Mouse (Mus musculus) gastrocnemius, postnatal 14 days (tissue): ENCODE data around the gene Bcar3. TPM values are rescaled to one million over a fixed set of nuclear protein-coding genes. Genes with fewer than 3 reads are reported as not detected.
"Not testable (repeated sequence)": the region's sequence is repeated elsewhere in the genome, so short reads cannot be mapped to it uniquely, and the experiment has no call there.

Experiments
- DNase-seq: peaks from one replicate; pipeline ENCODE4 v3.0.0; 2021; ENCODE audit warnings: mixed read lengths
- intact Hi-C: fragments of 180-260 bp; cut with DNase I; formaldehyde crosslinking; loops from one replicate; pipeline ENCODE4 v1.15.1; 2025; ENCODE audit warnings: low total_unique reads
- total RNA-seq, 2 experiments: library from RNA; stranded (reverse); gene quantifications; 2 replicates each; pipeline ENCODE4 v1.2.3; 2021

Gene Bcar3
- total RNA-seq, 2 experiments from 2014 or later = 8.3 to 9.5 TPM

DNA sequence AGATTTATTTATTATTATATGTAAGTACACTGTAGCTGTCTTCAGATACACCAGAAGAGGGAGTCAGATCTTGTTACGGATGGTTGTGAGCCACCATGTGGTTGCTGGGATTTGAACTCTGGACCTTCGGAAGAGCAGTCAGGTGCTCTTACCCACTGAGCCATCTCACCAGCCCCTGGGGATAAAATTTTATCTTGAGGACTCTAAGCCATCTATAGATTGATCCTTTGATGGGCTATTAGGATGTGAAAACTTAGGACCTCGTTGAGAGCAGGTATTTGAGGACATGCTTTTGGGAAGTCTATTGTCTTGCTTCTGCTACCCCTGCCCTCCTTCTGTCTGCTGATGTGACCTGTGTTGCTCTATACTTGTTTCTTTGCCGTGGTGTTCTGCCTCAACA is 4.6 kb upstream of the Bcar3 start:
- intact Hi-C loops, DNase-seq: not testable (repeated sequence)

DNA sequence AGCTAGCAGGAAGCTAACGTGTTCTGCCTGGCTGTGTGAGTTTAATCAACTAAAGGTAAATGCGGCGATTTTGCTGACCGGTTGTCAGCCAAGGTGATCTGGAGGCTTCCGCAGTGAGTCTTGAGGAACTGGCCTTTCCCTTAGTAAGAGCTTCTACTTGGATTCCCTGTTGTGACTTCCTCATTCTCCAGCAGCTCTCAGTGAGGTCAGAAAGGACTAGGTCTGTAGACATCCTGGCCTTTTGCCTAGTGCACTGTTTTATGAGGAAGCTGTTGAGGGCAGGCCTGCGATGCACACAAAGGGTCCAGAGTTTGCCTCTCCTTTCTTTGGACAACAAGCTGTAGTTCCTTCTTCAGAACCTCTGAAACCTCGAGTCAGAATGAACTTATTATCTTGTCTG is 3.2 kb upstream of the Bcar3 start:
- intact Hi-C loops = no loop called here
- DNase-seq = no peak

DNA sequence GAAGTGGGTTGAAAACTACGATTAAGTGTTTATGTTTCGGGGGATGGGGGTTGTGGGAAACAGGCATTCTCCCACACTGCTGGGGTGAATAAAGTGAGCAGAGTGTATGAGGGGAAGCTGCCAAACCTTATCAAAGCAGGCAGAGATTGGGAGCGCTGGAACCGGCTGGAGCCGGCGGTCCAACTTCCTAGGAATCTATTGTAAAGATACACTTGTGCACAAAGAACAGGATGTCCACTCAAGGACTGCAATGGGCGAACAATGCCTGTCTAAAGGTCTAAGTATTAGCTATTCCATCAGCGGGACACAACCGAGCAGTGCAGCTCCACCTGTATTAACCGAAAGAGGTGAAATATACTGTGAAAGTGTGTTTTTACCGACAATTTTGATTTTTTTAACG is 2.1 kb upstream of the Bcar3 start:
- intact Hi-C loops = no loop called here
- DNase-seq = no peak

DNA sequence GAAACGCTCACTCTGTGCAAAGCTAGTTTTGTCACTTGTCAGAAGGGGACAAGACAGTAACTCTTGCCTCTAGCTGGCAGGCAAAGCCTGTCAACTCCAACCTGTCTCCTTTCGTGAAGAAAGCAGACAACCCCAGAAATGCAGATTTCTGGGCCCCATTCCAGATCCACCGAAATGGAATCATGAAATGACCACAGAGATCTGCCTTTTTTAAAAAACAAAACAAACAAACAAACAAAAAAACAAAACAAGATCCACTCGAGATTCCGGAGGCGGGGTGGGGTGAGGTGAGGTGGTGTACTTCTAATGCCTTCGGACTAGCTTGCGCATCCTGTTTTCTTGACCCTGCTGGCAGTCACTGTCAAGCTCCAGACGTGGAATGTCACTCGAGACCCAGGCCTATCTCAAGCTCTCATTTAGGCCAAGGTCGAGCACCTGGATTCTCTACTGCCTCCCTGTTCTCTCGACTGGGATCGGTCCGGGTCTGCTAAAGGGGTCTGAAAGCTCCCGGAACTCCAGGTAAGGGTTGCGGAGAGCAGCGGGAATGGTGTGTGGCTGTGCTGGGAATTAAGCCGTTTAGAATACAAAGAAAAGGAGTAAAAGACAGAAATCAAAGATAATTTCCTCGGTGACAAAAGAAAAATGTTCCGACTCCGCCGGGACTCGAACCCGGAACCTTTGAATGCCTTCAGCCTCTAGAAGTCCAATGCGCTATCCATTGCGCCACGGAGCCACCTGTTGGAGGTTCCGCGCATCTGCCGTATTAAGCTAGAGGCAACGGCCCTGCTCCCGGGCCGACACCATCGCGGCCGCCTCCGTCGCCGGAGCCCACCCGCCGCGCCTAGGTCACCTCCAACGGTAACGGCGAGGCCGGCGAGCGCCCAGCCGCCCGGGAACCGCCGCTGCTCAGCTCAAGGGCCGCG is 1.4 kb upstream of the Bcar3 start:
- intact Hi-C loops = no loop called here
- peak; percentile 91 for DNase-seq

DNA sequence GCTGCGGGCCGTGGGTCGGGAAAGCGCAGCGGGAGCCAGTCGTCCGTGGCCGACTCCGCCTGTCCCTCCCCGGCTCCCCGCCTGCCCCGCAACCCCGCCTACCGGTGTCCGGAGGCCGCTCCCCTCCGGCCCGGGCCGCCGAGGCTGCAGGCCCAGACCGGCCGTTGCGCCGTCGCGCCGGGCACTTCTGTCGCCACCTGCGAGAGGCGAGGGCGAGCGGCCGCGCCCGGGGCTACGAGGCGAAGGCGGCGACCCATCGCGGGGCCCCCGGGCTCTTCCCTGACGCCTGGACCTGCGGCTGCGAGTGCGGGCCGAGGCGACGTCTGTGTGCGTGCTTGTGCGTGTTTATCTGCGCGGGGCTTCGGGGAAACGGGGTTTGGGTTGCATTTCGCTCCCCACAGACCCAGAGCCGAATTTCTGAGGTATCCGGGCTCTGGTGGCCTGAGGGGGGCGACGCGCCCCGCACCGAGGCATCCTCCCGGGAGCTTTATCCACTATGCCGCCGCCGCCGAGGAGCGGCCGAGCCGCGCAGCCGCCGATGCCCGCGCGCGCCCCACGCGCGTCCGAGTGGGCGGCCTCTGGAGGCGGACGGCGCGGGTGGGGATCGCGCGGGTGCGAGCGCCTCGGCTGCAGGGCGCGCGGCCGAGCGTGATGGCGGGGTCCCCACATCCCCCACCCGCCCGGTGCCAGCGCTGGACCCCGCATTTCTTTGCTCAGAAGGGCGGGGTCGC is 548 bp upstream of the Bcar3 start:
- DNase-seq = peak; percentile 90
- intact Hi-C loops = no loop called here

DNA sequence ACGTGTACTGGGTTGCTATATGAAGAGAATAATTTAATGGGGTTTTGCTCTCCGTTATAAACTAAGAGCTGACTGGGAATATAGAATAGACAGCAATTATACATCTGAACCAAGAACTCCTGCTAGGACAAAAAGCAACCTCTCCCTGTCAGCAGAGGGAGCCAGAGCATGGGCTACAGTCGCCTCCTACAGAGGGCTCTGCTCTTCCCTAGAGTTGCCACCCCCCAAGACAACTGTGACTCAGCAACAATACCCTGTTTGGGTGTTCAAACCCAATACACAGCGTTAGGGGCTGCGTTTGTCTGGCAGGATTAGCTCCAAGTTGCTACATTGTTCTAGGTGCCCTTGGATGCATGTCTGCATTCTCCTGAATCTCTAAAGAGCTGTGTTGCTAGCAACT is 1.6 kb downstream of the Bcar3 start:
- intact Hi-C loops = no loop called here
- peak; percentile 49 for DNase-seq

DNA sequence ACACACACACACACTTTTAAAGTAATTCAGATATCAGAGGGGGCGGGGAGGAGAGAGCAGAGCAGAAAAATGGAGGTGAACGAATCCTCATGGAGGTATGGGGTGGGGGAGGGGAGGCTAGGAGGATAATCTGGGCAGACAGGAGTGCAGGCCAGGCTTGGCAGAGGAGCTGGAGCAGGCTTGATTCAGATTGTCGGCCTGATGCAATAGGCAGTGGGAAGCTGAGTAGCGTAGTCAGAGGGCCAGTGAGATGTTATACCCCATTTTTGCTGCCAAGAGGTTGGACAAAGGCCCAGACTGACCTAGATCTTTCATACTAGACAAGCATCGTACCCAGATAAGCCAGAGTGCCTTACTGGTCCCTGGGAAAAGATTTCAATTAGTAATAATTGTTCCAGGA is 3.0 kb downstream of the Bcar3 start:
- intact Hi-C loops = no loop called here
- peak; percentile 51 for DNase-seq

DNA sequence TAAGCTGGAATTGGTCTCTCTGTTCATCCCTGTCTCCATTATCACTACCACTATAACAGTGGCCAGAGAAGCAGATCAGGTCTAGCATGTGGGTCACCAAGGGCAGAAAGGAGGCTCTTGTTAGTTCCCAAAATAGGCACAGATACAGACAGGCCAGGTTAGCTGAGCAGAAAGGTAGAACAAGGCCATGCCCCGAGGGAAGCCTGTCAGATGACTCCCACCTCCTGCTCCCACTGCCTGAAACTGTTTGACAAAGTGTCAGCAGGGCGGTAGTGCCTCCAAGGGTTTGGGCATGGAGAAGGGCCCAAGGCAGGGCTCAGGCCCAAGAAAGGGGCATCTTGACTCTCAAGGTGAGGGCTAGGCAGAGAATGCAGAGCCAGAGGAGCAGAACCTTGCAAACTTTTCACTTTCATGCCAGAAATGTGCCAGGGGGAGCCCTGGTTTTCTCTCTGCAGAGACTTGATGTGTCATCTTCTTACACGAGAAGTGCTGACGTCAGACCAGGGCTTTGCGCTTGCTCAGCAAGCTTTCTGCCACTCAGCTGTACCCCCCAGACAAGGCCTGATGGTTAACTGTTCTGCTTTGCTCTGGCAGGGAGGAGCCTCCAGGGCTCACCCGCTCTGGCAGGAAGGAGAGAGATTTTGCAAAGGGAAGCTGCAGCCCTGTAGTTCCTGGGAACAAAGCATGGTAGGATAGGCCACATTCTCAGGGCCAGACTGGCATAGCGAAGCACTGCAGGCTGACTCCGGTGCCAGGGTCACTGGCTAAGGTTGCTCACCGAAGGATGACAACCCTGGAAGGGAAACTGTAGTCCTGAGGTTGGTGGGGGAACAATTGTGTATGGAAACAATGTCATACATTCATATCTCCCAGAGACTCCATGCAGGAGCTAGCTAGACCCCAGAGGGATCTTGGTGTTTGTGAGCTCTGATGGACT is 7.3 kb downstream of the Bcar3 start:
- DNase-seq = peak; percentile 27
- intact Hi-C loops = loop anchor here (5.0 kb wide), 1 partner anchor 336 kb away; no protein-coding TSS in a partner anchor

DNA sequence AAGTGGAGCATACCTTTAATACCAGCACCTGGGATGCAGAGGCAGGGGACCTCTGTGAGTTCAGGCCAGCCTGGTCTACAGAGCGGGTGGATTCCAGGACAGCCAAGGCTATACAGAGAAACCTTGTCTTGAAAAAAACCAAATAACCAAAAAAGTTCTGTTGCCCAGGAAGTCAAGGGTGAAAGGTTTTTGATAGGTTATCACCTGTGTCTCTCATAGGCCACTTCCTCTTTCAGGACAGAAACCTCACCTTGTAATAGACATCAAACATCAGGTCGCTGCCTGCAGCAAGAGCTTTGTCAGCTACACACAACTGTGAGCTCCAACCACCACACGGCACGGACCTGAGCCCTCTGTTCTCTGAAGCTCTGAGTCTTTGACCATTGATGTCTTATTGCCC is 10.6 kb downstream of the Bcar3 start:
- DNase-seq = no peak
- intact Hi-C loops = loop anchor here (5.0 kb wide), 1 partner anchor 333 kb away; no protein-coding TSS in a partner anchor

DNA sequence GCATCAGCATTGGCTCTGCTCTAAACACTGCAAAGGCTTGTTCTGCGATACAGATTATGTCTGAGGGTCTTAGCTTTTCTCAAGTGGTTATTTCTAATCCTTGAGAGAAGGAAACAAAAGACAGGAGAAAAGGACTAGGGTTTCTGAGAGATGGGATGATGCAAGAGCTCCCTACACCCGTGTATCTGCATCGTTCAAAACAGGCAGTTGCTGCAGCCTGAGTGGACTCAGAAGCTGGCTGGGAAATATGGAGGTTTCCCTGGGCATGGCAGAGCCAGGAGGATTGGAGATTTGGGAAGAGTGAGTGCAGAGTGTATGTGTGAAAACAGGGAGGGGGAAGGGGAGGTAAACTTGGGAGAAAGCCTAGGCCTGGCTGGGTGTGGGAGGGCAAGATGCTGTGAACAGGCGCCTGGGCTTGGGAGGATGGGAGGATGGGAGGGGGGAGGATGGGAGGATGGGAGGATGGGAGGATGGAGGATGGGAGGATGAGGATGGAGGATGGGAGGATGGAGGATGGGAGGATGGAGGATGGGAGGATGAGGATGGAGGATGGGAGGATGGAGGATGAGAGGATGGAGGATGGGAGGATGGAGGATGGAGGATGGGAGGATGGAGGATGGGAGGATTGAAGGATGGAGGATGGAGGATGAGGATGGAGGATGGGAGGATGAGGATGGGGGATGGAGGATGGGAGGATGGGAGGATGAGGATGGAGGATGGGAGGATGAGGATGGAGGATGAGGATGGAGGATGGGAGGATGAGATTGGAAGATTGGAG is 14.1 kb downstream of the Bcar3 start:
- no peak for DNase-seq
- intact Hi-C loops = no loop called here

DNA sequence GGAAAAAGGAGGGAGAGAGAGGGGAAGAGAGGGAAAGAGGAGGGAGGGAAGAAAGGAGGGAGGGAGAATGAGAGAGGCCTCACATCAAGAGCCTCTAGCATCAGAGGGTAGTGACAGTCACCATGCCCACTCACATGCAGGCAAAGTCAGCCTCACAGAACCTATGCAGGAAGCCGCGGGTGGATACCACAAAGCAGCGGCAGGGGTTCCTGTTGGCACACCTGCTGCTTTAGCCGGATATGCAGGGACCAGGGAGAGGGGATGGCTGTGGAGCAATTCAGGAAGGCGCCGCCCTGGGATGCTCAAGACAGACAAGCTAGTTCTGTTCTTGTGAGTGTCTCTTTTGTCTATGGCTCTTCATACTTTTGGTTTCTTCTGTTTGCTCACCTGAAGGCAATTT is 15.0 kb downstream of the Bcar3 start:
- DNase-seq = no peak
- intact Hi-C loops = no loop called here

DNA sequence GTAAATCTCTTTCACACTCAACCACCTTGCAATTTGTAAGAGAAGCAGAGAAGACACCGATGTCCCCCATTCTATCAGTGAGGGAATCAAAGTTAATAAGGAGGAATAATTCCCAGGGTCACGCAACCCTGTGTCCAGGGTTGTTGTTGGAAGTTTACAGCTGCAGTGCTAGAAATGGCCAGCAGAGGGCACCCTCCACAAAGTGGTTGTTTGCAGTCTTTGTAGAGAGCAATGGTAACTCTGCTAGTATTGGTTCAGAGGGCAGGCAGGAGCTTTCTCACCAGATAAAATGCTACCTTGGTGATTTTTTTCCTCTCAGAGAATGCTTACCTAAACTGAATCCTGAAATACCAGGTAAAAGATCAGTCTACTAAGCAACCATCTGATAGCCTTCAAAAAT is 18.1 kb downstream of the Bcar3 start:
- peak; percentile 78 for DNase-seq
- intact Hi-C loops = loop anchor here (2.0 kb wide), 1 partner anchor 153 kb away; no protein-coding TSS in a partner anchor

DNA sequence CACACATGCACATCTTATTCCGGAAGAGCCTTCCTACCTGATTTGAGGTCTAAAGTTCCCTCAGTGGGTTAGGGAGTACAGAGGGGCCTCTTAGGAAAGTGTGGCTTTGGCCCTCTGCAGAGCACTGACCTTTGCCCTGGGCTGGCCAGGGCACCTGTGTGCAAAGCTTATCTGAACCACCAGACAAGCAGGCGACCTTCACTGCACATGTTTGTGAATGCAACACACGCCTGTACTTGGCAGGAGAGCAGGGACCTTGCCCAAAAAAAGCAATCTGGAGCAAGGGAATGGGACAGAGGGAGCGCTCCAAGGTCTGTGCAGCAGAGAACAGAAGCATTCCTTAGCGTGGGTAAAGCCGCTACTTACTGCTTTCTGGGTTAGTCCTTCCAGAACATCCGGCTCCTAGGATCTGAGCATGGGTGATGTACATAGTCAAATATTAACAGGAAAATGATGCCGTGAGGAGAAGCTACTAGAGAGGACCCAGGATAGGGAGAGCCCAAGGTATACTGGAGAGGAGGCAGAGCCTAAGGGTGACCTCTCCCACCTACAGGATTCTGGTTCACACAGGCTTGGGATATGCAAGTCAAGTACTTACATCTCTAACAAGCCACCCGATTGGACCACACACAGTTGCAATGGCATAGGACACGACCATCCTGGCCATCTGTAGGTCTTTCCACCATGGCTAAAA is 19.1 kb downstream of the Bcar3 start:
- DNase-seq = no peak
- intact Hi-C loops = loop anchor here (2.0 kb wide), 1 partner anchor 152 kb away; no protein-coding TSS in a partner anchor

DNA sequence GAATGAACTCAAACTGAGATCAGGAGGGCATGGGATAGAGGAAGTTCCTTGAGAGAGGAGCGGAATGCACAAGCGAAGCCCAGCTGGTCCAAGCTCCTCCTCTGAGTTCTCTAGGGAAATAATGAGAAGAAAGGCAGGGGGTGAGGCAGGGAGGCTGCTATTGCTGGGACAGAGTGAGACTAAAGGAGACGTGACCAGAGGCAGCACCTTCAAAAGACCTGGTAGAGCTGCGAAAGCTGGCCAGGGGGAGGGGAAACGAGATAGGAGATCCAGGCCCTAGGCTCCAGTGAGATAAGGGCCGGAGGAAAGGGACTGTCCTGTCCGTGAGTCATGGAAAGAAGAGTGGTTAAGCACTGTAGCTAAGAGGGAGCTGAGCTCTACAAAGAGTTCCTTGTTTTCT is 20.0 kb downstream of the Bcar3 start:
- intact Hi-C loops = loop anchor here (2.0 kb wide), 1 partner anchor 151 kb away; no protein-coding TSS in a partner anchor
- no peak for DNase-seq

DNA sequence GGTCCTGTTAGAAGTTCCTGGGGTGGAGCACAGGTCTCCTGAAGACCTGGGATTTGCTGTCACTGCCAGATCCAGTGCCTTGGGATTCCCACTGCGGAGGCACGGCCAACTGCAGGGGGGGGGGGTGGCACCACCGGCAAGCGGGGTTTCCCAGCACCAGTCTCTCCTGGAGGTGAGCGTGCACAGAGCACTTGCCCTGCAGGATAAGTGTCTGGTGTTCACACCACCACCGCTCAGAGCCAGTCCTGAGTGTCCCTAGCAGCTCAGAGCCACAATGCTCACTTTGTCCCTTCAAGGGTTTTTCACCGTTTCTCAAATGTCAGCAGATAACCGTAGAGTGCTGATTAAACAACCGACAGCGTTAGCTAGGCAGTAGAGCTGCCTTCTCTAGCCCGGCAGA is 22.7 kb downstream of the Bcar3 start:
- intact Hi-C loops = no loop called here
- no peak for DNase-seq

DNA sequence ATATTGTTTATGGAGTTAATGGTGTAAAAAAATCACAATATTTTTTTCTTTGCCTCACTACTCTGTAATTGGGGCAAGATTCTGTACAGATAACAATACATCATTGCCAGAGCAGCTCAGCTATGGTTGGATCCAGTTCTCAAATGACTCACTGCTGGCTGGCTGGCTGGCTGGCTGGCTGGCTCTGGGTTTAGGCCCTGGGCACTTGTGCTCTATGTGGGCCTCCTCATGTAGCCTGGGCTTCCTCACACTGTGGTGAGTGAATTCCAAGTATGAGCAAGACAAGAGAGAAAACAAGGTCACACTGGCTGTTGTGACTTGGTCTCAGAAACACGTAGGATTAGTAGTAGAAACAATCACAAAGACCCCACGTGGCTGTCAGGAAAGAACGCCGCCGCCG is 23.4 kb downstream of the Bcar3 start:
- DNase-seq = peak; percentile 55
- intact Hi-C loops = no loop called here

DNA sequence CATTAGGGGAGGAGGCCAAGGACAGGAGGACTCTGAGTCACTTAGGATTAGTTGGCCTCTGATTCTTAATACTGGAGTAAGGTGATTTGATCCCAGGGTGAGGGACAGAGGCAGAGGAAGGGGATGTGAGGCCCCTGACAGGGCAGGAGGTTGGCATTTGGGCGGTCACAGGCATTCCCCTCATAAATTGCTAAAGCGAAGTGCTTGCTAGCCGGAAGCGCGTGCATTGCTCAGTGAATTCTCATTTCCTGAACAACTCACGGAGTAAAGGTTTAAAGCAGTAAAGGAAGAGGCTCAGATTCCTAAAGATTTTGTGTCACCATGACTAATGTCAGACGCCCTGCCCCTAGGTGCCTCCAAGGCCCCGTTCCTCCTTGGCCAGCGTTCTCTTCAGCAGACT is 28.3 kb downstream of the Bcar3 start:
- intact Hi-C loops = no loop called here
- no peak for DNase-seq

DNA sequence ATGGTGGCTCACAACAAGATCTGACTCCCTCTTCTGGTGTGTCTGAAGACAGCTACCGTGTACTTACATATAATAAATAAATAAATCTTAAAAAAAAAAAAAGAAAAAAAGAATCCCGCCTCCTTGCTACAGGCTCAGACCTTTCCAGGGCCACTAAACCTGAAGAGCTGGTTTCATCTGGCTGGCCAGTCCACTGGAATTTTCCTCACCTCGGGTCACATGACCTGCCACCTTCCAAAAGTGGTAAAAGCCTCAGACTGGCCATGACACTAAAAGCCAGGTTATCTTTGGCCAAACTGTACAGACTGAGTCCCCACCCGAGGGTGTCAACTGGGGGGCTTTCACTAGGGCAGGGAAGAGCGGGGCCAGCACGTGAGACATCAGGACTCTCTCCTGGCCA is 29.9 kb downstream of the Bcar3 start:
- intact Hi-C loops = no loop called here
- DNase-seq = no peak
